Mouse (Mus musculus) heart, adult 2 months (tissue): ENCODE measurements around the gene Dock2.

Experiments
- CTCF ChIP-seq: fragments of 200-600 bp; IDR thresholded peaks from 2 replicates; pipeline ENCODE4 v1.8.1; 2022; ENCODE audit warnings: antibody characterized with exemption, mild to moderate bottlenecking, moderate library complexity
- EP300 ChIP-seq: fragments of 200-500 bp; IDR thresholded peaks from 2 replicates; pipeline ENCODE4 v1.6.1; 2011; ENCODE audit warnings: low read depth, low read length, control low read depth; ENCODE audit not compliant: insufficient read depth
- POLR2A ChIP-seq: fragments of 200-500 bp; IDR thresholded peaks from 2 replicates; pipeline ENCODE4 v1.6.1; 2011; ENCODE audit warnings: mild to moderate bottlenecking, low read depth, low read length, control low read depth; ENCODE audit not compliant: insufficient read depth

DNA sequence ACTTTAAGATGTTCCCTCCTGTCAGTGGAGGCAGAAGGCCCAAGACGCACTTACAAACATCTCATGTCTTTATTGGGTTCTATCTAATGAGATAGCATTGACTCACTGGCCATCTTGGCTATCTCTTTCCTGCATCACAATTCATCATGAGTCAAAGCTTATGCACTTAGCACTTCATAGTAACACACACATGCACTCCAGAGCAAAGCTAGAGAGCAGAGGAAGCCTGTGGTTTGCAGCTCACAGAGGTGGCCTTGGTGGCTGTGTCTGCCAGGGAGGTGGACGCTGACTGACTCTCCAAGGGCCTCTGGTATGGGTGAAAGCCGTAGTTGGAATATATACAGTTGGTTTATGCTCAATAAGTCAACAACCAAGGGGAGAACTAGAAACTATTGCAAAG, 387.9 kb downstream of the Dock2 start:
- TF ChIP-seq CTCF (no peak), POLR2A (no peak), EP300 (no peak)
